In genomic region chr10:116243373-116243772, GRCm38 (mm10) we compare ENCODE assay signal across 19 mouse cellular contexts. TPM values are rescaled to one million over a fixed set of nuclear protein-coding genes. Genes with fewer than 3 reads are reported as not detected.
DNase-seq lines count a peak whose midpoint lies in the region; ATAC-seq and TF ChIP-seq lines count a peak whose summit lies in the region.
"Had no signal": no experiment of that assay in that cellular context is flagged by ENCODE, and none has a peak within 500 bp of the region (broad histone marks: within the 10 kb centered on the region; RNA-seq: fewer than 3 reads in every experiment).

No protein-coding gene starts in this region.

- peaks cover 3% of the 10 kb centered on the region for H3K4me1 ChIP-seq in heart, adult 2 months (ENCODE audit: control insufficient read depth, insufficient read depth, low read length)
- no peaks in the 10 kb centered on the region for H3K4me1 ChIP-seq in lung, embryonic 14.5 days (ENCODE audit: insufficient read depth)
- H3K4me1 ChIP-seq in liver, embryonic 13.5 days (replicated peaks) = peaks cover 5% of the 10 kb centered on the region; the same call in 1 of the 2 replicates
- no peaks in the 10 kb centered on the region for H3K4me1 ChIP-seq in cerebellum, adult 2 months (ENCODE audit: control insufficient read depth, insufficient read depth, low read length)
- H3K4me1 ChIP-seq: forebrain, embryonic 15.5 days; midbrain, embryonic 12.5 days; neural tube, embryonic 13.5 days had no signal

- DNase-seq in heart, adult 2 months = no peak
- DNase-seq in heart, postnatal 10 days = no peak
- DNase-seq in lung, embryonic 14.5 days = peak; percentile 13
- DNase-seq in lung, postnatal 10 days = no peak
- DNase-seq in liver, embryonic 13.5 days = no peak
- DNase-seq in cerebellum, adult 2 months = no peak
- DNase-seq: cerebellum, postnatal 14 days; gastrocnemius, postnatal 36 days; kidney, adult 9 months; kidney, postnatal 4 days; right cerebral cortex, postnatal 25 days; thymus, postnatal 36 days had no signal

- peak; percentile 82; the same call in 1 of the 2 replicates for TF ChIP-seq EP300 in heart, adult 2 months (IDR thresholded peaks at IDR 0.05; ENCODE audit: insufficient read depth, low read depth, low read length)

- no peaks in the 10 kb centered on the region for H3K9me3 ChIP-seq in lung, embryonic 14.5 days (ENCODE audit: low read depth, low read length)
- H3K9me3 ChIP-seq in liver, embryonic 13.5 days (replicated peaks) = no peaks in the 10 kb centered on the region
- H3K9me3 ChIP-seq: forebrain, embryonic 15.5 days; heart, embryonic 15.5 days; neural tube, embryonic 13.5 days had no signal

- no peaks in the 10 kb centered on the region for H3K27me3 ChIP-seq in heart, adult 2 months (ENCODE audit: control insufficient read depth, insufficient read depth, low read length)
- H3K27me3 ChIP-seq in lung, embryonic 14.5 days (ENCODE audit: insufficient read depth, low read length) = no peaks in the 10 kb centered on the region
- no peaks in the 10 kb centered on the region for H3K27me3 ChIP-seq in liver, embryonic 13.5 days
- no peaks in the 10 kb centered on the region for H3K27me3 ChIP-seq in cerebellum, adult 2 months (ENCODE audit: control insufficient read depth, insufficient read depth, low read length)
- H3K27me3 ChIP-seq: forebrain, embryonic 15.5 days; heart, embryonic 15.5 days; midbrain, embryonic 12.5 days; neural tube, embryonic 13.5 days; Patski had no signal

- H3K36me3 ChIP-seq in heart, adult 2 months (ENCODE audit: control insufficient read depth, insufficient read depth, low read length) = peaks cover 4% of the 10 kb centered on the region; the same call in 1 of the 2 replicates
- no peaks in the 10 kb centered on the region for H3K36me3 ChIP-seq in lung, embryonic 14.5 days (ENCODE audit: insufficient read depth)
- no peaks in the 10 kb centered on the region for H3K36me3 ChIP-seq in liver, embryonic 13.5 days
- H3K36me3 ChIP-seq: forebrain, embryonic 15.5 days; heart, embryonic 15.5 days; midbrain, embryonic 12.5 days; neural tube, embryonic 13.5 days had no signal

- TF ChIP-seq POLR2A in heart, adult 2 months (IDR thresholded peaks at IDR 0.05; ENCODE audit: insufficient read depth, low read depth, low read length) = peak; percentile 33; the same call in 1 of the 2 replicates
- TF ChIP-seq POLR2A in cerebellum, adult 2 months (IDR thresholded peaks at IDR 0.05; ENCODE audit: borderline replicate concordance, insufficient read depth, low read length) = no peak

- peak overlapping the region; percentile 41 for H3K27ac ChIP-seq in heart, adult 2 months
- no peak overlapping the region for H3K27ac ChIP-seq in lung, embryonic 14.5 days (ENCODE audit: low read depth)
- H3K27ac ChIP-seq in liver, embryonic 13.5 days = no peak overlapping the region
- H3K27ac ChIP-seq in cerebellum, adult 2 months (ENCODE audit: insufficient read depth, low read length) = no peak overlapping the region
- H3K27ac ChIP-seq: forebrain, embryonic 15.5 days; heart, embryonic 15.5 days; hindbrain, postnatal 0 days; midbrain, embryonic 12.5 days; neural tube, embryonic 13.5 days had no signal

- intact Hi-C loops in heart, adult 2 months (cut with DNase I) = loop anchor here (2.0 kb wide), 1 partner anchor 35 kb away; no protein-coding TSS in a partner anchor
- intact Hi-C loops in heart, postnatal 10 days (cut with DNase I) = loop anchor here (2.0 kb wide), 1 partner anchor 35 kb away; no protein-coding TSS in a partner anchor

- no peak overlapping the region for H3K9ac ChIP-seq in heart, adult 2 months (ENCODE audit: low read depth, low read length)
- no peak overlapping the region for H3K9ac ChIP-seq in lung, embryonic 14.5 days
- H3K9ac ChIP-seq in liver, embryonic 13.5 days = no peak overlapping the region
- H3K9ac ChIP-seq: forebrain, embryonic 15.5 days; heart, embryonic 15.5 days; midbrain, embryonic 12.5 days; neural tube, embryonic 13.5 days had no signal

- H3K4me2 ChIP-seq in lung, embryonic 14.5 days = no peak overlapping the region
- H3K4me2 ChIP-seq in liver, embryonic 13.5 days = no peak overlapping the region
- H3K4me2 ChIP-seq: forebrain, embryonic 15.5 days; heart, embryonic 15.5 days; midbrain, embryonic 12.5 days; neural tube, embryonic 13.5 days had no signal

- ATAC-seq in lung, embryonic 14.5 days (ENCODE audit: insufficient read depth) = no peak
- ATAC-seq in liver, embryonic 13.5 days (ENCODE audit: low read depth) = 0 out of 2 replicates have a peak, but pooled peaks have one; percentile 34
- ATAC-seq in cerebellum, adult (ENCODE audit: insufficient number of reproducible peaks, low FRiP score, low TSS enrichment) = no peak
- ATAC-seq: forebrain, embryonic 15.5 days; hindbrain, postnatal 0 days; Patski had no signal

- 20% methylated on average over 7 of the region's 7 CpGs for WGBS in heart, adult 2 months
- WGBS in lung, embryonic 14.5 days = 28% methylated on average over 7 of the region's 7 CpGs
- WGBS in liver, embryonic 13.5 days (ENCODE audit: insufficient replicate concordance) = 34% methylated on average over 7 of the region's 7 CpGs
- 69% methylated on average over 7 of the region's 7 CpGs for WGBS in cerebellum, adult 2 months

- no peak for TF ChIP-seq CTCF in heart, adult 2 months (IDR thresholded peaks at IDR 0.05)
- TF ChIP-seq CTCF in lung, embryonic 14.5 days (IDR thresholded peaks at IDR 0.05; ENCODE audit: low read depth) = no peak
- no peak for TF ChIP-seq CTCF in cerebellum, adult 2 months (IDR thresholded peaks at IDR 0.05; ENCODE audit: borderline replicate concordance, insufficient read depth, low read depth, low read length)

- no peak overlapping the region for H3K4me3 ChIP-seq in heart, adult 2 months
- no peak overlapping the region for H3K4me3 ChIP-seq in lung, embryonic 14.5 days (ENCODE audit: low read depth, low read length)
- H3K4me3 ChIP-seq in liver, embryonic 13.5 days (replicated peaks) = no peak overlapping the region
- no peak overlapping the region for H3K4me3 ChIP-seq in cerebellum, adult 2 months (replicated peaks; ENCODE audit: insufficient read depth, low read depth, low read length)
- H3K4me3 ChIP-seq: forebrain, embryonic 15.5 days; heart, embryonic 15.5 days; midbrain, embryonic 12.5 days; neural tube, embryonic 13.5 days had no signal

- H3K79me2 ChIP-seq in heart, adult 2 months (replicated peaks; ENCODE audit: control insufficient read depth, insufficient read depth, low read length) = no peaks in the 10 kb centered on the region

RNA-seq across cellular contexts. Expression of gene Ptprb, which starts 31.9 kb away (rescaled TPM):
- total RNA-seq in heart, adult 2 months (2021) = 10 to 100 TPM; 63.1 to 66.3 TPM
- 14.8 and 25.1 TPM in 2 replicates for polyA plus RNA-seq in heart, adult 2 months (2012; rRNA removed)
- 10 to 100 TPM; 86.4 to 93.2 TPM for total RNA-seq in heart, postnatal 10 days (2021)
- 12.5 and 14.2 TPM in 2 replicates for polyA plus RNA-seq in lung, embryonic 14.5 days (2014; fragmentation: Nextera tagmentation; extraction: Ambion mirVana)
- 1.2 TPM in 2 replicates for polyA plus RNA-seq in liver, embryonic 13.5 days (2015; fragmentation: Nextera tagmentation; extraction: Ambion mirVana)
- polyA plus RNA-seq in cerebellum, adult 2 months (2012; rRNA removed) = 8.3 and 8.4 TPM in 2 replicates
